Mouse (Mus musculus) kidney, postnatal 0 days (tissue): ENCODE results near the gene Vps4b. TPM values are rescaled to one million over a fixed set of nuclear protein-coding genes. Genes with fewer than 3 reads are reported as not detected.
A peak's percentile ranks its signal among the peaks of the same experiment; 100 is the strongest.

ENCODE experiments used
- ATAC-seq: fragments of 200-750 bp; cut with Nextera tagmentation; replicated peaks from 2 replicates; pipeline ENCODE4 v1.8.0; 2017; ENCODE audit warnings: low read depth, moderate number of reproducible peaks, moderate TSS enrichment, moderate library complexity; ENCODE audit not compliant: low FRiP score
- DNase-seq: peaks from one replicate; pipeline ENCODE4 v3.0.0-alpha.2; 2016; ENCODE audit warnings: low spot score
- H3K27ac ChIP-seq: fragments of 300-500 bp; sonication (generic); 2 replicates; pipeline ENCODE4 v1.5.1; 2014; ENCODE audit warnings: mild to moderate bottlenecking
- H3K27me3 ChIP-seq: fragments of 300-500 bp; sonication (generic); 2 replicates; pipeline ENCODE4 v1.6.1; 2014; ENCODE audit warnings: low read length, mixed read lengths; ENCODE audit not compliant: insufficient read depth
- H3K36me3 ChIP-seq: fragments of 300-500 bp; sonication (generic); 2 replicates; pipeline ENCODE4 v1.6.1; 2014; ENCODE audit warnings: low read length, mixed read lengths; ENCODE audit not compliant: insufficient read depth
- H3K4me1 ChIP-seq: fragments of 300-500 bp; sonication (generic); replicated peaks from 2 replicates; pipeline ENCODE4 v1.6.1; 2014; ENCODE audit warnings: antibody characterized with exemption, low read length, mixed read lengths; ENCODE audit not compliant: insufficient read depth
- H3K4me2 ChIP-seq: fragments of 300-500 bp; sonication (generic); 2 replicates; pipeline ENCODE4 v1.6.1; 2014; ENCODE audit warnings: mild to moderate bottlenecking, low read length, moderate library complexity, mixed read lengths
- H3K4me3 ChIP-seq: fragments of 300-500 bp; sonication (generic); replicated peaks from 2 replicates; pipeline ENCODE4 v1.5.1; 2014; ENCODE audit warnings: low read depth, low read length
- H3K9ac ChIP-seq: fragments of 300-500 bp; sonication (generic); 2 replicates; pipeline ENCODE4 v1.6.1; 2014; ENCODE audit warnings: low read depth, low read length
- H3K9me3 ChIP-seq: fragments of 300-500 bp; sonication (generic); replicated peaks from 2 replicates; pipeline ENCODE4 v1.6.1; 2016; ENCODE audit warnings: low read length, inconsistent platforms, mixed read lengths
- CTCF ChIP-seq: IDR thresholded peaks from 2 replicates; pipeline ENCODE4 v1.5.1; 2016; ENCODE audit warnings: antibody characterized with exemption, low read depth, mild to moderate bottlenecking, moderate library complexity
- WGBS: fragments of 180-500 bp; shearing (Covaris S2); extraction: QIAGEN DNeasy Blood & Tissue Kit; methylation state at CpG from one replicate; pipeline ENCODE4 v1.1.7; 2014; 5-methylcytosine and 5-hydroxymethylcytosine counted together
- polyA plus RNA-seq: library from polyadenylated mRNA; unstranded; fragments of >200 nt; fragmentation: Nextera tagmentation; extraction: Ambion mirVana; gene quantifications from 2 replicates; pipeline ENCODE4 v1.2.1, GENCODE M21; 2015

Gene Vps4b
- 67.3 and 75.7 TPM in 2 replicates for polyA plus RNA-seq

DNA sequence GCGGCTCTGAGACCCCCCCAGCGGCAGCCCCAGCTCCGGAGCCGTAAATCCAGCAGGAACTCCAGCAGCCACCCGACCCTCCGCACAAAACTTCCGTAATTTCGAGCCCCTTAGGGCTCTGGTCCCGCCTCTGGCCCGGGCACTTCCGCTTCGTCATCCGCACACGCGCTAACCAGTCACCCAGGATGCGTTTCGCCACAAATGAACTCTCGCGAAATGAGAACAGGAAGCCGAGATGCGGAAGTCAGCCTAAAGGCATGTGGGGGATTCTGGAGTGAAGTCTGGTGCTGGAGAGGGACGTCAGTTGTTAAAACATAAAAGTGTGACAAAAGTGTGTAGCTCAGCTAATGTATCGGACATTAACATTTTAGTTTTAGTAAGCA lies at the start of gene Vps4b:
TSS of gene Vps4b (minus strand) at position 187 of the 383 bp plus-strand sequence.
- Histone ChIP-seq H3K9me3 (no peaks in the 10 kb centered on the region), H3K4me3 (peak within 1 kb of the TSS; percentile 99), H3K4me2 (peak within 1 kb of the TSS; percentile 69), H3K27ac (peak within 1 kb of the TSS; percentile 99), H3K36me3 (no peaks in the 10 kb centered on the region), H3K4me1 (0 out of 2 replicates have a peak, but pooled peaks cover 5% of the 10 kb centered on the region), H3K9ac (peak within 1 kb of the TSS; percentile 98), H3K27me3 (no peaks in the 10 kb centered on the region)
- DNase-seq (peak; percentile 99), ATAC-seq (peak; percentile 98)
- WGBS: under 1% methylated on average over 23 of the region's 23 CpGs
- no peak for TF ChIP-seq CTCF

- no peaks in the 10 kb centered on the region for H3K4me1 ChIP-seq
- H3K9ac ChIP-seq: no peak overlapping the region
- ATAC-seq (no peak), DNase-seq (no peak)
- no peak overlapping the region for H3K4me3 ChIP-seq
- H3K27me3 ChIP-seq: no peaks in the 10 kb centered on the region
- no peak overlapping the region for H3K27ac ChIP-seq
- no peak for TF ChIP-seq CTCF
- no peak overlapping the region for H3K4me2 ChIP-seq
- 56% methylated on average over 4 of the region's 4 CpGs for WGBS
- H3K36me3 ChIP-seq: no peaks in the 10 kb centered on the region
- no peaks in the 10 kb centered on the region for H3K9me3 ChIP-seq
Measured at GRCm38 (mm10) chr1:106828784-106829183, 32.3 kb upstream of the Vps4b start.

- H3K36me3 ChIP-seq: no peaks in the 10 kb centered on the region
- H3K9me3 ChIP-seq: no peaks in the 10 kb centered on the region
- ATAC-seq (no peak), DNase-seq (no peak)
- H3K27me3 ChIP-seq: no peaks in the 10 kb centered on the region
- no peak overlapping the region for H3K9ac ChIP-seq
- no peaks in the 10 kb centered on the region for H3K4me1 ChIP-seq
- WGBS: 66% methylated on average over 3 of the region's 3 CpGs
- no peak overlapping the region for H3K4me3 ChIP-seq
- H3K4me2 ChIP-seq: no peak overlapping the region
- no peak overlapping the region for H3K27ac ChIP-seq
- TF ChIP-seq CTCF: no peak
Measured at GRCm38 (mm10) chr1:106822297-106822696, 25.8 kb upstream of the Vps4b start.

- Histone ChIP-seq H3K27ac (no peak overlapping the region), H3K9ac (no peak overlapping the region), H3K4me3 (no peak overlapping the region), H3K27me3 (no peaks in the 10 kb centered on the region), H3K4me2 (no peak overlapping the region), H3K9me3 (no peaks in the 10 kb centered on the region), H3K4me1 (no peaks in the 10 kb centered on the region), H3K36me3 (no peaks in the 10 kb centered on the region)
- ATAC-seq (no peak), DNase-seq (peak; percentile 77)
- TF ChIP-seq CTCF: peak; percentile 74
- WGBS: 24% methylated on average over 4 of the region's 4 CpGs
Measured at GRCm38 (mm10) chr1:106818323-106818722, 21.8 kb upstream of the Vps4b start.

GRCm38 (mm10) chr1:106816766-106817165 lies 20.2 kb upstream of the Vps4b start:
- H3K36me3 ChIP-seq: no peaks in the 10 kb centered on the region
- no peak overlapping the region for H3K27ac ChIP-seq
- no peak overlapping the region for H3K4me3 ChIP-seq
- TF ChIP-seq CTCF: no peak
- WGBS: 81% methylated on average over 11 of the region's 11 CpGs
- ATAC-seq (no peak), DNase-seq (no peak)
- H3K9me3 ChIP-seq: no peaks in the 10 kb centered on the region
- no peak overlapping the region for H3K9ac ChIP-seq
- no peak overlapping the region for H3K4me2 ChIP-seq
- no peaks in the 10 kb centered on the region for H3K27me3 ChIP-seq
- H3K4me1 ChIP-seq: no peaks in the 10 kb centered on the region

GRCm38 (mm10) chr1:106815265-106815664 lies 18.7 kb upstream of the Vps4b start:
- no peaks in the 10 kb centered on the region for H3K9me3 ChIP-seq
- no peak overlapping the region for H3K4me3 ChIP-seq
- 85% methylated on average over 6 of the region's 6 CpGs for WGBS
- no peaks in the 10 kb centered on the region for H3K27me3 ChIP-seq
- H3K9ac ChIP-seq: no peak overlapping the region
- no peak for DNase-seq
- no peaks in the 10 kb centered on the region for H3K4me1 ChIP-seq
- TF ChIP-seq CTCF: no peak
- no peak for ATAC-seq
- H3K4me2 ChIP-seq: no peak overlapping the region
- no peaks in the 10 kb centered on the region for H3K36me3 ChIP-seq
- H3K27ac ChIP-seq: no peak overlapping the region

DNA sequence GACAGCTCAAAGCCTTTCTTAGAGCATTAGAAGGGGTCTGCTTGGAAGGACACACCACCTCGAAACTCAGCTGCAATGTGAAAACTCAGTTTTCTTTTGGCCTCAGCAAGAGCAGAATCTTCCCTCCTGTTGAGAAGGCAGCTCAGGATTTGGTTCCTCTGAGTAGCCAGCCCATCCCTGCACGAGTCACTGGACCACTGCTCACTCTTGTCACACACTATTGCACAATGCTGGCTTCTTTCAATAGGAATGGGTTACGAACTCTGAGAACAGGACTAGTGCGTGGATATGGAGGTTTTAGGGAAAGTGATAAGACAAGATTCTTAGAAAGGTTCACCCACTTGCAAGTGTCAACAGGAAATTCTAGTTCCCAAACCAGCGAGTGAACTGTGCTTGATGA lies 18.3 kb upstream of the Vps4b start:
- Histone ChIP-seq H3K4me2 (no peak overlapping the region), H3K9ac (no peak overlapping the region), H3K4me1 (no peaks in the 10 kb centered on the region), H3K4me3 (no peak overlapping the region), H3K9me3 (no peaks in the 10 kb centered on the region), H3K27ac (no peak overlapping the region), H3K27me3 (no peaks in the 10 kb centered on the region), H3K36me3 (no peaks in the 10 kb centered on the region)
- DNase-seq: no peak
- ATAC-seq: no peak
- no peak for TF ChIP-seq CTCF
- 61% methylated on average over 5 of the region's 5 CpGs for WGBS
